Mouse (Mus musculus): ENCODE measurements around the gene Lpin2.

- TF ChIP-seq CTCF (IDR thresholded peaks at IDR 0.05; ENCODE audit: borderline replicate concordance, insufficient read depth, low read depth, low read length) (no peak), POLR2A (IDR thresholded peaks at IDR 0.05; ENCODE audit: borderline replicate concordance, insufficient read depth, low read length) (no peak)
Measured at GRCm38 (mm10) chr17:71221383-71221782, 39.0 kb downstream of the Lpin2 start.
